Mouse (Mus musculus): ENCODE data around the gene Birc3. TPM values are rescaled to one million over a fixed set of nuclear protein-coding genes. Genes with fewer than 3 reads are reported as not detected.

Gene Birc3
- polyA plus RNA-seq, 2 experiments: 13.2 to 16.9 TPM

DNA sequence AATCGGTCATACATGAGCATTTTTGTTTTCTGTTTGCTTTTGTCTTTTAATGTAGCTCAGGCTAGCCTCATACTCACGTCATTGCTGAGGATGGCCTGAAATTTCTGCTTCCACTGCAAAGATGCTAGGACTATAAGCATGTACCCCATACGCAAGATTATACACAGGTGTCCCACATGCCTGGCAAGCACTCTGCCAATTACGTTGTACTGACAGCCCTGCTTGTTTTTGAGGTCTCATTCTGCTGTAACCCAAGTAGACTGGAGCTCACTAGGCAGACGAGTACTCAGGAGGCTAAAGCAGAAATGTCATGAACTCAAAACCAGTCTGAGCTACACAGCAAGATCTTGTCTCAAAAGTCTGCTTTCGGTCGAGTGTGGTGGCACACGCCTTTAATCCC lies 21.1 kb downstream of the Birc3 start:
- no peak for DNase-seq (ENCODE audit: low spot score)
- WGBS: 89% methylated on average over 8 of the region's 8 CpGs
- no peaks in the 10 kb centered on the region for H3K36me3 ChIP-seq (ENCODE audit: control insufficient read depth, insufficient read depth, low read length)
- no peak overlapping the region for H3K4me2 ChIP-seq (replicated peaks; ENCODE audit: low read depth, low read length, severe bottlenecking)
- no peak overlapping the region for H3K27ac ChIP-seq (replicated peaks; ENCODE audit: low read depth, low read length)
- H3K9me3 ChIP-seq (ENCODE audit: control insufficient read depth, low read length): no peaks in the 10 kb centered on the region
- no peak overlapping the region for H3K9ac ChIP-seq (ENCODE audit: low read depth, low read length, severe bottlenecking)
- TF ChIP-seq POLR2A (IDR thresholded peaks at IDR 0.05; ENCODE audit: borderline replicate concordance, extremely low read depth, insufficient read depth, insufficient read length): no peak
- no peaks in the 10 kb centered on the region for H3K4me1 ChIP-seq (ENCODE audit: control insufficient read depth, insufficient read depth, low read length)
- no peak overlapping the region for H3K4me3 ChIP-seq (replicated peaks; ENCODE audit: low read length)
- H3K27me3 ChIP-seq (ENCODE audit: control insufficient read depth, insufficient read depth, low read length): no peaks in the 10 kb centered on the region
- no peak for ATAC-seq (ENCODE audit: low FRiP score, low read depth)

DNA sequence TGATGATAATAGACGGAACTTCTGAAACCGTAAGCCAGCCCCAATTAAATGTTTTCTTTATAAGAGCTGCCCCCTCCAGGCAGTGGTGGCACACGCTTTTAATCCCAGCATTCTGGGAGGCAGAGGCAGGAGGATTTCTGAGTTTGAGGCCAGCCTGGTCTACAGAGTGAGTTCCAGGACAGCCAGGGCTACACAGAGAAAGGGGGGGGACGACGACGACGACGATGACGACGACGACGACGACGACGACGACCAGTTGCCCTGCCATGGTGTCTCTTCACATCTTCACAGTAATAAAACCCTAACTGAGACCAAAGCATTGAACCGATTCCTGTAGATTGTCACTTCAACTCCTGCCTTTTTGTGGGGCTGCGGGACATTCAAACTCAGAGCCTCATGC lies 24.8 kb downstream of the Birc3 start:
- Histone ChIP-seq H3K4me2 (replicated peaks; ENCODE audit: low read depth, low read length, severe bottlenecking) (no peak overlapping the region), H3K27ac (replicated peaks; ENCODE audit: low read depth, low read length) (no peak overlapping the region), H3K4me1 (ENCODE audit: control insufficient read depth, insufficient read depth, low read length) (no peaks in the 10 kb centered on the region), H3K9me3 (ENCODE audit: control insufficient read depth, low read length) (no peaks in the 10 kb centered on the region), H3K36me3 (ENCODE audit: control insufficient read depth, insufficient read depth, low read length) (no peaks in the 10 kb centered on the region), H3K4me3 (replicated peaks; ENCODE audit: low read length) (no peak overlapping the region), H3K27me3 (ENCODE audit: control insufficient read depth, insufficient read depth, low read length) (no peaks in the 10 kb centered on the region), H3K9ac (ENCODE audit: low read depth, low read length, severe bottlenecking) (no peak overlapping the region)
- no peak for TF ChIP-seq POLR2A (IDR thresholded peaks at IDR 0.05; ENCODE audit: borderline replicate concordance, extremely low read depth, insufficient read depth, insufficient read length)
- 91% methylated on average over 18 of the region's 18 CpGs for WGBS
- ATAC-seq (ENCODE audit: low FRiP score, low read depth) (no peak), DNase-seq (ENCODE audit: low spot score) (no peak)

DNA sequence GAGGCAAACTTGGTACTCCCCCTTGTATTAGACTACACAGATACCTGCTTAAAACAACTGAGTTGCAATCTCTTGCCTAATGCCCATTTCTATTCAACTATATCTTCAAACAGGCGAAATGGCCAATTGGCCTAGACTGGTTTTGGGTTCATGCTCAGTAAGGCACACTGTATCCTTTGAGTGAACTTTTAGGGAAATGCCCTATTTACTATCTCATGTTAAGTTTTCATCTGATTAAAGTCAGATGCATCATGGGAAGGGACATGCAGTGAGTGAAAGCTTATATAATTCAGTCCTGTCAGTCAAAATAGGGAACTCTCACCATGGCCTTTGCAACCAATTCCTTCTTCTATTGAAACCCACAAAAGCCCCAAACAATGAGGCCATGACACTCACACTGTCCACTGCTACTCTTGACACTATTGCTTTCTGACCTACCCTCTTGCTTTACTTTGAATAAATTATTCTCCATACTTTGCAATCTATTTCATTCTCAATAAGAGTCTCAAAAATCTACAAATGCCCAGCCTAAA lies 26.3 kb downstream of the Birc3 start:
- no peak overlapping the region for H3K9ac ChIP-seq (ENCODE audit: low read depth, low read length, severe bottlenecking)
- DNase-seq (ENCODE audit: low spot score): no peak
- 91% methylated on average over 1 of the region's 1 CpGs for WGBS
- H3K9me3 ChIP-seq (ENCODE audit: control insufficient read depth, low read length): no peaks in the 10 kb centered on the region
- H3K4me2 ChIP-seq (replicated peaks; ENCODE audit: low read depth, low read length, severe bottlenecking): no peak overlapping the region
- H3K27me3 ChIP-seq (ENCODE audit: control insufficient read depth, insufficient read depth, low read length): no peaks in the 10 kb centered on the region
- TF ChIP-seq POLR2A (IDR thresholded peaks at IDR 0.05; ENCODE audit: borderline replicate concordance, extremely low read depth, insufficient read depth, insufficient read length): no peak
- no peak for ATAC-seq (ENCODE audit: low FRiP score, low read depth)
- H3K4me3 ChIP-seq (replicated peaks; ENCODE audit: low read length): no peak overlapping the region
- H3K36me3 ChIP-seq (ENCODE audit: control insufficient read depth, insufficient read depth, low read length): no peaks in the 10 kb centered on the region
- no peaks in the 10 kb centered on the region for H3K4me1 ChIP-seq (ENCODE audit: control insufficient read depth, insufficient read depth, low read length)
- H3K27ac ChIP-seq (replicated peaks; ENCODE audit: low read depth, low read length): no peak overlapping the region

DNA sequence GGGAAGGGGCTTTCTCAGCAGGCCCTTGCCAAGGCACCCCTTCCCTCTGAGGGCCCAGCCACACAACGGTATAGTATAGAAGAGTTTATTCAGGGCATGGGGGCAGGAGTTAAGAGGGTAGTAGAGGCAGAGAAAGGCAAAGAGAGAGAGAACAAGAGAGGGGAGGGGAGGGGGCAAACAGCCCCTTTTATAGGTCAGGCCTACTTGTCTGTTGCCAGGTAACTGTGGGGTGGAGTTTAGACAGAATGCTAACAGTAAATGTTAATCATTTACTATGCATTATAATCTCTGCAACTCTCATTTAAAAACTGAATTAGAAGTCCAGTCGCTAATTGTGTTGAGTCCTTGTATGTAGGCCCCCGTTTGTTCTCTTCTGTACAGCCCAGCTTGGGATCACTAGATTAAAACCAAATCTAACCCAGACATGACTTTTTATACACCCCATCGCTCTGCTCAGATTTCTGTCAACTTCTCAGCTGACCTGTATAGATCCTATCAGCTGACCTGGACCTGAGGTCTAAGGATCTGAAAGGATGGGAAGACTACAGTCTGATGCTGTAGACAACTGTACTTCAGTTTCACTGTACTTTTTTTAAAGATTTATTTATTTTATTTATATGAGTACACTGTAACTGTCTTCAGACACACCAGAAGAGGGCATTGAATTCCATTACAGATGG lies 27.6 kb downstream of the Birc3 start:
- no peak overlapping the region for H3K27ac ChIP-seq (replicated peaks; ENCODE audit: low read depth, low read length)
- 70% methylated on average over 4 of the region's 4 CpGs for WGBS
- no peak for ATAC-seq (ENCODE audit: low FRiP score, low read depth)
- TF ChIP-seq POLR2A (IDR thresholded peaks at IDR 0.05; ENCODE audit: borderline replicate concordance, extremely low read depth, insufficient read depth, insufficient read length): no peak
- H3K36me3 ChIP-seq (ENCODE audit: control insufficient read depth, insufficient read depth, low read length): no peaks in the 10 kb centered on the region
- no peak for DNase-seq (ENCODE audit: low spot score)
- no peaks in the 10 kb centered on the region for H3K4me1 ChIP-seq (ENCODE audit: control insufficient read depth, insufficient read depth, low read length)
- H3K4me3 ChIP-seq (replicated peaks; ENCODE audit: low read length): no peak overlapping the region
- H3K9me3 ChIP-seq (ENCODE audit: control insufficient read depth, low read length): no peaks in the 10 kb centered on the region
- H3K9ac ChIP-seq (ENCODE audit: low read depth, low read length, severe bottlenecking): no peak overlapping the region
- H3K4me2 ChIP-seq (replicated peaks; ENCODE audit: low read depth, low read length, severe bottlenecking): no peak overlapping the region
- H3K27me3 ChIP-seq (ENCODE audit: control insufficient read depth, insufficient read depth, low read length): no peaks in the 10 kb centered on the region

DNA sequence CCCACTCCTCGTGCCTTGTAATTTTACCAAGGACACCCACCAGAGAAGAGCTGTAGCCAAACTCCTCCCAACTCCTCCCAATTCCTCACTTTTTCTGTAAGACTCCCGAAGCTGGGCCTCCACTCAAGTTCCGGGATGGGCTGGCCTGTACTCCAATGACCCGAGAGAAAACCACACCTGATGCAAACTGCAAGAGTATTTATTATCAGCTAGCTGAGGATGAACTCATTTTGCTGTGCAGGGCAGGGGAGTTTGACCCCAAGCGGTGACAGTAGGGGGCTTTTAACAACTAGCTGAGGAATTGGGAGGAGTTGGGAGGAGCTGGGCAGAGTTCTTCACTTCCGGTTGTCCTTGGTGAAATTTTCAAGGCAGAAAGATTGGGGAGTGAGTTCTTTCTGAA lies 31.8 kb downstream of the Birc3 start:
- DNase-seq (ENCODE audit: low spot score): no peak
- TF ChIP-seq POLR2A (IDR thresholded peaks at IDR 0.05; ENCODE audit: borderline replicate concordance, extremely low read depth, insufficient read depth, insufficient read length): no peak
- WGBS: 67% methylated on average over 6 of the region's 6 CpGs
- H3K4me2 ChIP-seq (replicated peaks; ENCODE audit: low read depth, low read length, severe bottlenecking): no peak overlapping the region
- no peak for ATAC-seq (ENCODE audit: low FRiP score, low read depth)
- no peak overlapping the region for H3K4me3 ChIP-seq (replicated peaks; ENCODE audit: low read length)
- no peaks in the 10 kb centered on the region for H3K27me3 ChIP-seq (ENCODE audit: control insufficient read depth, insufficient read depth, low read length)
- no peak overlapping the region for H3K27ac ChIP-seq (replicated peaks; ENCODE audit: low read depth, low read length)
- H3K9me3 ChIP-seq (ENCODE audit: control insufficient read depth, low read length): no peaks in the 10 kb centered on the region
- H3K4me1 ChIP-seq (ENCODE audit: control insufficient read depth, insufficient read depth, low read length): no peaks in the 10 kb centered on the region
- no peaks in the 10 kb centered on the region for H3K36me3 ChIP-seq (ENCODE audit: control insufficient read depth, insufficient read depth, low read length)
- no peak overlapping the region for H3K9ac ChIP-seq (ENCODE audit: low read depth, low read length, severe bottlenecking)

Data from limb, embryonic 14.5 days (tissue).